Mouse (Mus musculus): ENCODE data around the gene Ifit1.

Gene Ifit1

GRCm38 (mm10) chr19:34656511-34657298 lies 16.0 kb downstream of the Ifit1 start:
- DNase-seq, result peak; percentile 35

- DNase-seq, result peak; percentile 96
These were observed 21.4 kb downstream of the Ifit1 start for GRCm38 (mm10) chr19:34662067-34662507.

- peak; percentile 46 for DNase-seq
These were observed 22.1 kb downstream of the Ifit1 start for GRCm38 (mm10) chr19:34662740-34663139.

GRCm38 (mm10) chr19:34666127-34666526 lies 25.5 kb downstream of the Ifit1 start:
- DNase-seq, result peak; percentile 90

GRCm38 (mm10) chr19:34673476-34673875 lies 32.8 kb downstream of the Ifit1 start:
- peak; percentile 96 for DNase-seq

GRCm38 (mm10) chr19:34678428-34678827 lies 37.8 kb downstream of the Ifit1 start:
- DNase-seq, result no peak

- DNase-seq, result no peak
These were observed 44.2 kb downstream of the Ifit1 start for GRCm38 (mm10) chr19:34684857-34685256.

GRCm38 (mm10) chr19:34685530-34685929 lies 44.9 kb downstream of the Ifit1 start:
- no peak for DNase-seq

- no peak for DNase-seq
These were observed 50.7 kb downstream of the Ifit1 start for GRCm38 (mm10) chr19:34691402-34691801.

GRCm38 (mm10) chr19:34696352-34696986 lies 55.8 kb downstream of the Ifit1 start:
- no peak for DNase-seq

- DNase-seq, result no peak
These were observed 56.8 kb downstream of the Ifit1 start for GRCm38 (mm10) chr19:34697461-34697860.

- no peak for DNase-seq
These were observed 57.8 kb downstream of the Ifit1 start for GRCm38 (mm10) chr19:34698432-34698831.

- no peak for DNase-seq
These were observed 58.2 kb downstream of the Ifit1 start for GRCm38 (mm10) chr19:34698852-34699251.

- no peak for DNase-seq
These were observed 58.6 kb downstream of the Ifit1 start for GRCm38 (mm10) chr19:34699300-34699699.

All from heart, adult 11 months (tissue).